Mouse (Mus musculus): ENCODE measurements at regions not wholly inside any gene's neighbourhood (a gene's known extent, or its start where the extent isn't known, plus 50 kb on each side); places are given as distances from the start of the nearest gene placed in this dataset.
"Not testable (repeated sequence)": the region's sequence is repeated elsewhere in the genome, so short reads cannot be mapped to it uniquely, and the experiment has no call there.

- DNase-seq (ENCODE audit: low spot score in 2 of 2), result no peak
These were observed 103.7 kb upstream of the Arhgap42 start for GRCm38 (mm10) chr9:9342456-9343185.

DNA sequence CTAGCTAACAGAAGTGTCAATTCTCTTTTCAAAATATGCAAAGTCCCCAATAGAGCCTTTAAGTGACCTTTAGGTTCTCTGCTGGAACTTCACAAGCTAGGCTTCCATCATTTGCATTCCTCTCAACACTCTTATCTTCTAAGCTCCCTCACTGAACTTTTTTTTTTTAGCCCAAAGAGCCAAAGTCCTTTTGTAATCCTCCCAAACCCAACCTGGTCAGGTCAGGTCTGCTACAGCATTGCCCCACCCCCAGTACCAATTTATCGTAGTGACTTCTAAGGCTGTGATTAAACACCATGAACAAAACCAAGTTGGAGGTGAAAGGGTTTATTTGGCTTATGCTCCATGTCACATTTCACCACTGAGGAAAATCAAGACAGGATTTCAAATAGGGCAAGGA is 79.7 kb upstream of the Arhgap42 start:
- DNase-seq (ENCODE audit: low spot score in 2 of 2), result no peak

GRCm38 (mm10) chr9:9316021-9316420 is 77.1 kb upstream of the Arhgap42 start:
- DNase-seq (ENCODE audit: low spot score in 2 of 2), result no peak

- no peak for DNase-seq (ENCODE audit: low spot score in 2 of 2)
These were observed 73.4 kb upstream of the Arhgap42 start for GRCm38 (mm10) chr9:9312274-9312673.

- no peak for DNase-seq (ENCODE audit: low spot score in 2 of 2)
These were observed 72.8 kb upstream of the Arhgap42 start for GRCm38 (mm10) chr9:9311627-9312265.

- DNase-seq (ENCODE audit: low spot score in 2 of 2), result not testable (repeated sequence)
These were observed 72.2 kb upstream of the Arhgap42 start for GRCm38 (mm10) chr9:9311040-9311583.

DNA sequence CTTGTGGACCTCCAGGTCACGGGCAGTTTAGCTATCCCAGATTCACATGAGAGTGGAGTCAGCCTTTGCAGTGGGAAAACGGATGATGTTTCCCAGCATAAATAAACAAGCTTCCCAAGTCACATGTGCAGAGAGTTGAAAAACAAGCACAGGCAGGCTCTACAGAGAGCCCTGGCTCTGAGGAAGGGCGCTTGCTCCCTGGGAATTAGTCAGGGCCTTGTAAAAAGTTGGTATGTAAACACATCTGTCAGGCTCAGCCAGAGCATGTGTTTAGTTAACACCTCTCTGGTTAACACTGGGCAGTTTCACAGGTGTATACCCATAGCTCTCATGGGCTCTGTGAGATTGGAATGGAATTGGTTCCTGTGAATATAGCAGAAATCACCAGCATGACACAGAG is 51.9 kb upstream of the Arhgap42 start:
- no peak for DNase-seq (ENCODE audit: low spot score in 2 of 2)

GRCm38 (mm10) chr9:9289570-9289969 is 50.7 kb upstream of the Arhgap42 start:
- DNase-seq (ENCODE audit: low spot score in 2 of 2), result no peak

All from right cerebral cortex, adult 2 months (tissue).